Mouse (Mus musculus) spleen, postnatal 36 days (tissue): ENCODE results near the gene Sar1a.

Source experiments
- DNase-seq, 2 experiments: peaks; one replicate each; pipeline ENCODE4 v3.0.0; 2022; ENCODE audit warnings: low spot score in 2 of 2, mixed read lengths in 1 of 2

The Sar1a gene

GRCm38 (mm10) chr10:61730171-61730570 lies 50.1 kb downstream of the Sar1a start:
- no peak for DNase-seq

- no peak for DNase-seq
Measured at GRCm38 (mm10) chr10:61734377-61734776, 54.3 kb downstream of the Sar1a start.

- DNase-seq = no peak
Measured at GRCm38 (mm10) chr10:61736671-61737078, 56.6 kb downstream of the Sar1a start.

- DNase-seq = no peak
Measured at GRCm38 (mm10) chr10:61737537-61737936, 57.4 kb downstream of the Sar1a start.

- no peak for DNase-seq
Measured at GRCm38 (mm10) chr10:61738126-61738525, 58.0 kb downstream of the Sar1a start.

GRCm38 (mm10) chr10:61741306-61741705 lies 61.2 kb downstream of the Sar1a start:
- DNase-seq = no peak

- DNase-seq = no peak
Measured at GRCm38 (mm10) chr10:61741873-61742272, 61.8 kb downstream of the Sar1a start.

- DNase-seq = no peak
Measured at GRCm38 (mm10) chr10:61742336-61742735, 62.2 kb downstream of the Sar1a start.
